Mouse (Mus musculus) heart, postnatal 0 days (tissue): ENCODE data around the gene Hivep2. TPM values are rescaled to one million over a fixed set of nuclear protein-coding genes. Genes with fewer than 3 reads are reported as not detected.

Experiments
- ATAC-seq: fragments of 200-750 bp; cut with Nextera tagmentation; 2 replicates; pipeline ENCODE4 v1.8.0; 2017; ENCODE audit warnings: low read depth, moderate number of reproducible peaks, moderate library complexity; ENCODE audit not compliant: insufficient read depth
- DNase-seq: peaks from one replicate; pipeline ENCODE4 v3.0.0-alpha.2; 2016; ENCODE audit warnings: low spot score
- H3K27ac ChIP-seq: fragments of 300-500 bp; sonication (generic); 2 replicates; pipeline ENCODE4 v1.5.1; 2014; ENCODE audit warnings: low read depth, mild to moderate bottlenecking
- H3K27me3 ChIP-seq: fragments of 300-500 bp; sonication (generic); 2 replicates; pipeline ENCODE4 v1.6.1; 2014; ENCODE audit warnings: low read length, mixed read lengths; ENCODE audit not compliant: control insufficient read depth, insufficient read depth
- H3K36me3 ChIP-seq: fragments of 300-500 bp; sonication (generic); replicated peaks from 2 replicates; pipeline ENCODE4 v1.6.1; 2014; ENCODE audit warnings: low read length, mixed read lengths; ENCODE audit not compliant: control insufficient read depth, insufficient read depth
- H3K4me1 ChIP-seq: fragments of 300-500 bp; sonication (generic); 2 replicates; pipeline ENCODE4 v1.6.1; 2014; ENCODE audit warnings: antibody characterized with exemption; ENCODE audit not compliant: control insufficient read depth, insufficient read depth
- H3K4me2 ChIP-seq: fragments of 300-500 bp; sonication (generic); 2 replicates; pipeline ENCODE4 v1.6.1; 2014; ENCODE audit warnings: low read depth, mild to moderate bottlenecking, low read length, moderate library complexity
- H3K4me3 ChIP-seq: fragments of 300-500 bp; sonication (generic); 2 replicates; pipeline ENCODE4 v1.5.1; 2014; ENCODE audit warnings: low read depth, low read length
- H3K9ac ChIP-seq: fragments of 300-500 bp; sonication (generic); replicated peaks from 2 replicates; pipeline ENCODE4 v1.6.1; 2014; ENCODE audit warnings: low read depth, low read length, mixed read lengths
- H3K9me3 ChIP-seq: fragments of 300-500 bp; sonication (generic); replicated peaks from 2 replicates; pipeline ENCODE4 v1.6.1; 2016; ENCODE audit warnings: low read length; ENCODE audit not compliant: control insufficient read depth
- CTCF ChIP-seq: IDR thresholded peaks from 2 replicates; pipeline ENCODE4 v1.5.1; 2016; ENCODE audit warnings: antibody characterized with exemption, control low read depth, low read depth
- EP300 ChIP-seq: IDR thresholded peaks from 2 replicates; pipeline ENCODE4 v1.6.1; 2016; ENCODE audit warnings: antibody characterized with exemption, low read depth
- WGBS: fragments of 180-500 bp; shearing (Covaris S2); extraction: QIAGEN DNeasy Blood & Tissue Kit; methylation state at CpG from one replicate; pipeline ENCODE4 v1.1.7; 2014; 5-methylcytosine and 5-hydroxymethylcytosine counted together
- polyA plus RNA-seq: library from polyadenylated mRNA; unstranded; fragments of >200 nt; fragmentation: Nextera tagmentation; extraction: Ambion mirVana; gene quantifications from 2 replicates; pipeline ENCODE4 v1.2.1, GENCODE M21; 2015
- total RNA-seq: library from RNA; depleted of rRNA; stranded (reverse); fragments of >200 nt; gene quantifications from 2 replicates; pipeline ENCODE4 v1.2.3, GENCODE M21; 2014; ENCODE audit warnings: low replicate concordance

Gene Hivep2
- total and polyA plus RNA-seq, 2 experiments from 2014 or later: 3.7 to 11.6 TPM

- DNase-seq (no peak), ATAC-seq (no peak)
- no peaks in the 10 kb centered on the region for H3K36me3 ChIP-seq
- no peak overlapping the region for H3K4me3 ChIP-seq
- peaks cover 29% of the 10 kb centered on the region for H3K4me1 ChIP-seq
- H3K27ac ChIP-seq: peak overlapping the region; percentile 47; the same call in 1 of the 2 replicates
- H3K4me2 ChIP-seq: 0 out of 2 replicates have a peak overlapping the region, but pooled peaks have one; percentile 4
- no peak overlapping the region for H3K9ac ChIP-seq
- no peak for TF ChIP-seq CTCF
- no peak for TF ChIP-seq EP300
- 14% methylated on average over 4 of the region's 4 CpGs for WGBS
- H3K27me3 ChIP-seq: no peaks in the 10 kb centered on the region
- H3K9me3 ChIP-seq: no peaks in the 10 kb centered on the region
These were observed 80.3 kb downstream of the Hivep2 start for GRCm38 (mm10) chr10:14046171-14046651.

- no peak overlapping the region for H3K27ac ChIP-seq
- no peak for ATAC-seq
- 66% methylated on average over 2 of the region's 2 CpGs for WGBS
These were observed 81.1 kb downstream of the Hivep2 start for GRCm38 (mm10) chr10:14046935-14047334.

GRCm38 (mm10) chr10:14047661-14048060 lies 81.8 kb downstream of the Hivep2 start:
- no peak for TF ChIP-seq CTCF
- TF ChIP-seq EP300: no peak
- H3K4me1 ChIP-seq: peaks cover 29% of the 10 kb centered on the region
- ATAC-seq: peak; percentile 24; the same call in 1 of the 2 replicates
- H3K9me3 ChIP-seq: no peaks in the 10 kb centered on the region
- no peak overlapping the region for H3K4me3 ChIP-seq
- peak overlapping the region; percentile 3 for H3K27ac ChIP-seq
- DNase-seq: peak; percentile 39
- H3K36me3 ChIP-seq: no peaks in the 10 kb centered on the region
- H3K4me2 ChIP-seq: peak overlapping the region; percentile 22; the same call in 1 of the 2 replicates
- 22% methylated on average over 2 of the region's 2 CpGs for WGBS
- no peak overlapping the region for H3K9ac ChIP-seq
- no peaks in the 10 kb centered on the region for H3K27me3 ChIP-seq

More at GRCm38 (mm10) chr10:14046935-14047334, 81.1 kb downstream of the Hivep2 start:
- Histone ChIP-seq H3K9me3 (no peaks in the 10 kb centered on the region), H3K4me1 (peaks cover 29% of the 10 kb centered on the region), H3K27me3 (no peaks in the 10 kb centered on the region), H3K4me3 (no peak overlapping the region), H3K4me2 (no peak overlapping the region), H3K9ac (no peak overlapping the region), H3K36me3 (no peaks in the 10 kb centered on the region)
- DNase-seq: no peak
- TF ChIP-seq EP300 (no peak), CTCF (peak; percentile 34)

- Histone ChIP-seq H3K9ac (no peak overlapping the region), H3K4me1 (peaks cover 29% of the 10 kb centered on the region), H3K27me3 (no peaks in the 10 kb centered on the region), H3K27ac (peak overlapping the region; percentile 32), H3K9me3 (no peaks in the 10 kb centered on the region), H3K36me3 (no peaks in the 10 kb centered on the region), H3K4me2 (0 out of 2 replicates have a peak overlapping the region, but pooled peaks have one; percentile 22), H3K4me3 (no peak overlapping the region)
- ATAC-seq (peak; percentile 72), DNase-seq (peak; percentile 60)
- WGBS: 38% methylated on average over 5 of the region's 5 CpGs
- TF ChIP-seq EP300: no peak
- TF ChIP-seq CTCF: no peak
These were observed 82.5 kb downstream of the Hivep2 start for GRCm38 (mm10) chr10:14048322-14048915.

DNA sequence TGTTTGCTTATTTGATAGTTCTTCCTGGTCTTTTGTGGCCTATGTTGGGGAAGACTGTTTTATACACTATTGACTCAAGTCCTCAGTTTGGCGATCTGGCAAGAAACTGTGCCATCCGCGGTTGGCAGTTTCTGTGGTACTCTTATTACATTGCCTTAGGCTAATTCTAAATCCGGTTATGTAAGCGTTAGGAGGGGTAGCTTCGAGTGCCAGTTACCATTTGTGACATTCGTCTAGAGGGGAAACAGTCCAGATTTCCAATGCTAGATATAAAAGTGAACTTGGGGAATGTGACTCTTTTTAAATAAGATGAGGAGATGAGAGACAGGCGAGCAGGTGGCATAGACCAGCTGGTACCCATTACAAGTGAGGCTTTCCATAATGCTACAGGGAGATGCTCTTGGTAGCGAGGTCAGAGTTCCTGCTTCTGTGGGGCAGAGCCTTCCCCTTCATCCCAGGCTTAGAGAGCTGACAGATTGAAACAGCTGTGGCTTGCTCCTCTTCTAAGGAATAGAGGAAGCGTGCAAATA lies 83.1 kb downstream of the Hivep2 start:
- peaks cover 29% of the 10 kb centered on the region for H3K4me1 ChIP-seq
- H3K4me2 ChIP-seq: no peak overlapping the region
- no peak for DNase-seq
- 74% methylated on average over 10 of the region's 10 CpGs for WGBS
- H3K4me3 ChIP-seq: no peak overlapping the region
- no peak overlapping the region for H3K9ac ChIP-seq
- ATAC-seq: no peak
- TF ChIP-seq CTCF (no peak), EP300 (no peak)
- no peaks in the 10 kb centered on the region for H3K9me3 ChIP-seq
- H3K27ac ChIP-seq: no peak overlapping the region
- H3K36me3 ChIP-seq: no peaks in the 10 kb centered on the region
- H3K27me3 ChIP-seq: no peaks in the 10 kb centered on the region
